Mouse (Mus musculus) heart, adult 2 months (tissue): ENCODE results near the gene Slc30a1. TPM values are rescaled to one million over a fixed set of nuclear protein-coding genes. Genes with fewer than 3 reads are reported as not detected.

Experiments used
- DNase-seq, 2 experiments: peaks; one replicate each; pipeline ENCODE4 v3.0.0; 2021
- H3K27ac ChIP-seq: fragments of 200-600 bp; 2 replicates; pipeline ENCODE4 v1.8.1; 2022
- H3K27me3 ChIP-seq: fragments of 200-500 bp; 2 replicates; pipeline ENCODE4 v1.6.1; 2012; ENCODE audit warnings: mild to moderate bottlenecking, low read length, inconsistent platforms, mixed read lengths; ENCODE audit not compliant: control insufficient read depth, insufficient read depth
- H3K36me3 ChIP-seq: fragments of 200-500 bp; 2 replicates; pipeline ENCODE4 v1.6.1; 2012; ENCODE audit warnings: low read length, inconsistent platforms; ENCODE audit not compliant: control insufficient read depth, insufficient read depth
- H3K4me1 ChIP-seq: fragments of 200-500 bp; 2 replicates; pipeline ENCODE4 v1.6.1; 2011; ENCODE audit warnings: low read length; ENCODE audit not compliant: control insufficient read depth, insufficient read depth
- H3K4me3 ChIP-seq: fragments of 200-600 bp; 2 replicates; pipeline ENCODE4 v1.8.1; 2022
- H3K79me2 ChIP-seq: fragments of 200-500 bp; replicated peaks from 2 replicates; pipeline ENCODE4 v1.6.1; 2012; ENCODE audit warnings: mild to moderate bottlenecking, inconsistent platforms, low read length, moderate library complexity, mixed read lengths; ENCODE audit not compliant: control insufficient read depth, insufficient read depth
- H3K9ac ChIP-seq: fragments of 200-500 bp; 2 replicates; pipeline ENCODE4 v1.6.1; 2012; ENCODE audit warnings: low read depth, mild to moderate bottlenecking, control low read depth, inconsistent platforms, low read length, mixed read lengths
- CTCF ChIP-seq: fragments of 200-600 bp; IDR thresholded peaks from 2 replicates; pipeline ENCODE4 v1.8.1; 2022; ENCODE audit warnings: antibody characterized with exemption, mild to moderate bottlenecking, moderate library complexity
- EP300 ChIP-seq: fragments of 200-500 bp; IDR thresholded peaks from 2 replicates; pipeline ENCODE4 v1.6.1; 2011; ENCODE audit warnings: low read depth, low read length, control low read depth; ENCODE audit not compliant: insufficient read depth
- POLR2A ChIP-seq: fragments of 200-500 bp; IDR thresholded peaks from 2 replicates; pipeline ENCODE4 v1.6.1; 2011; ENCODE audit warnings: mild to moderate bottlenecking, low read depth, low read length, control low read depth; ENCODE audit not compliant: insufficient read depth
- WGBS: fragments of 180-500 bp; shearing (Covaris S2); methylation state at CpG from one replicate; pipeline ENCODE4 v1.1.7; 2018; 5-methylcytosine and 5-hydroxymethylcytosine counted together
- intact Hi-C: fragments of 180-260 bp; cut with DNase I; formaldehyde crosslinking; loops from one replicate; pipeline ENCODE4 v1.15.1; 2025
- long read RNA-seq: library from polyadenylated mRNA; stranded (forward); transcript quantifications from one replicate; pipeline ENCODE4 v2.0.0, GENCODE M21; 2021
- polyA plus RNA-seq: library from polyadenylated mRNA; depleted of rRNA; stranded (reverse); fragments of >200 nt; gene quantifications from 2 replicates; pipeline ENCODE4 v1.2.3, GENCODE M21; 2012; rRNA removed
- total RNA-seq, 2 experiments: library from RNA; stranded (reverse); gene quantifications; 2 replicates each; pipeline ENCODE4 v1.2.3; 2021

Gene Slc30a1
- 10 to 100 TPM; 17.1 to 18.6 TPM for total RNA-seq
- 5.3 and 11.4 TPM in 2 replicates for polyA plus RNA-seq
- long read RNA-seq, full-length matches to known transcripts: 8 of 10 reads
- long read RNA-seq, partial matches to known transcripts: 0 of 10 reads
- long read RNA-seq, other reads (novel, unspliced or antisense): 2 of 10 reads

GRCm38 (mm10) chr1:191906571-191907430 is at the start of gene Slc30a1:
TSS of gene Slc30a1 (plus strand) at chr1:191906767.
- Histone ChIP-seq H3K36me3 (peaks cover 25% of the 10 kb centered on the region), H3K4me1 (peaks cover 11% of the 10 kb centered on the region), H3K27ac (peak within 1 kb of the TSS; percentile 94), H3K4me3 (peak within 1 kb of the TSS; percentile 82), H3K27me3 (no peaks in the 10 kb centered on the region), H3K79me2 (peaks cover 9% of the 10 kb centered on the region), H3K9ac (peak within 1 kb of the TSS; percentile 91)
- peak; percentile 98 for DNase-seq
- under 1% methylated on average over 103 of the region's 104 CpGs for WGBS
- intact Hi-C loops: loop anchor here (1.0 to 10.0 kb wide), 5 partner anchors 50 to 592 kb away; partner anchors contain the start of genes Lpgat1, Nenf and Traf5
- no peak for TF ChIP-seq CTCF
- peak; percentile 80 for TF ChIP-seq POLR2A
- TF ChIP-seq EP300: no peak

GRCm38 (mm10) chr1:191856886-191857651 is 49.5 kb upstream of the Slc30a1 start:
- no peak for TF ChIP-seq CTCF
- no peak for TF ChIP-seq POLR2A
- TF ChIP-seq EP300: no peak
- no peak for DNase-seq
- H3K27me3 ChIP-seq: 0 out of 2 replicates have a peak, but pooled peaks cover 2% of the 10 kb centered on the region
- H3K9ac ChIP-seq: no peak overlapping the region
- no peak overlapping the region for H3K27ac ChIP-seq
- H3K4me3 ChIP-seq: no peak overlapping the region
- WGBS: 86% methylated on average over 5 of the region's 5 CpGs
- intact Hi-C loops: no loop called here
- no peaks in the 10 kb centered on the region for H3K36me3 ChIP-seq
- no peaks in the 10 kb centered on the region for H3K79me2 ChIP-seq
- no peaks in the 10 kb centered on the region for H3K4me1 ChIP-seq

- no peak overlapping the region for H3K9ac ChIP-seq
- no peak overlapping the region for H3K27ac ChIP-seq
- H3K27me3 ChIP-seq: 0 out of 2 replicates have a peak, but pooled peaks cover 2% of the 10 kb centered on the region
- H3K36me3 ChIP-seq: no peaks in the 10 kb centered on the region
- no peaks in the 10 kb centered on the region for H3K79me2 ChIP-seq
- no peak overlapping the region for H3K4me3 ChIP-seq
- TF ChIP-seq POLR2A (no peak), EP300 (no peak), CTCF (no peak)
- intact Hi-C loops: no loop called here
- DNase-seq: no peak
- no peaks in the 10 kb centered on the region for H3K4me1 ChIP-seq
Measured at GRCm38 (mm10) chr1:191858136-191858535, 48.4 kb upstream of the Slc30a1 start.

GRCm38 (mm10) chr1:191859847-191860246 is 46.7 kb upstream of the Slc30a1 start:
- no peak overlapping the region for H3K4me3 ChIP-seq

GRCm38 (mm10) chr1:191861247-191861646 is 45.3 kb upstream of the Slc30a1 start:
- no peak overlapping the region for H3K9ac ChIP-seq
- WGBS: 68% methylated on average over 5 of the region's 5 CpGs
- H3K4me1 ChIP-seq: no peaks in the 10 kb centered on the region
- H3K79me2 ChIP-seq: no peaks in the 10 kb centered on the region
- no peak overlapping the region for H3K27ac ChIP-seq
- intact Hi-C loops: no loop called here
- H3K4me3 ChIP-seq: no peak overlapping the region
- no peak for DNase-seq
- H3K36me3 ChIP-seq: no peaks in the 10 kb centered on the region
- TF ChIP-seq POLR2A: no peak
- no peak for TF ChIP-seq EP300
- no peak for TF ChIP-seq CTCF
- H3K27me3 ChIP-seq: 0 out of 2 replicates have a peak, but pooled peaks cover 2% of the 10 kb centered on the region

More at GRCm38 (mm10) chr1:191859847-191860246, 46.7 kb upstream of the Slc30a1 start:
- no peak for DNase-seq
- no peaks in the 10 kb centered on the region for H3K36me3 ChIP-seq
- 0 out of 2 replicates have a peak, but pooled peaks cover 2% of the 10 kb centered on the region for H3K27me3 ChIP-seq
- TF ChIP-seq CTCF (no peak), EP300 (no peak), POLR2A (no peak)
- no peaks in the 10 kb centered on the region for H3K79me2 ChIP-seq
- H3K9ac ChIP-seq: no peak overlapping the region
- 28% methylated on average over 3 of the region's 3 CpGs for WGBS
- no peak overlapping the region for H3K27ac ChIP-seq
- no peaks in the 10 kb centered on the region for H3K4me1 ChIP-seq
- intact Hi-C loops: no loop called here
